Mouse (Mus musculus) intestine, embryonic 14.5 days (tissue): ENCODE measurements around the gene Pnpla2. TPM values are rescaled to one million over a fixed set of nuclear protein-coding genes. Genes with fewer than 3 reads are reported as not detected.

Experiments
- ATAC-seq: fragments of 200-750 bp; cut with Nextera tagmentation; replicated peaks from 2 replicates; pipeline ENCODE4 v1.8.0; 2017; ENCODE audit warnings: low read depth, moderate number of reproducible peaks, moderate TSS enrichment, moderate library complexity; ENCODE audit not compliant: low FRiP score, low TSS enrichment
- DNase-seq: peaks from one replicate; pipeline ENCODE4 v3.0.0-alpha.2; 2018; ENCODE audit warnings: low spot score
- H3K27ac ChIP-seq: fragments of 300-500 bp; sonication (generic); 2 replicates; pipeline ENCODE4 v1.5.1; 2014; ENCODE audit warnings: low read depth, mild to moderate bottlenecking, control low read depth
- H3K27me3 ChIP-seq: fragments of 300-500 bp; sonication (generic); replicated peaks from 2 replicates; pipeline ENCODE4 v1.6.1; 2014; ENCODE audit warnings: low read length, control low read depth; ENCODE audit not compliant: control insufficient read depth, insufficient read depth
- H3K36me3 ChIP-seq: fragments of 300-500 bp; sonication (generic); 2 replicates; pipeline ENCODE4 v1.6.1; 2014; ENCODE audit warnings: low read length, control low read depth; ENCODE audit not compliant: control insufficient read depth, insufficient read depth
- H3K4me1 ChIP-seq: fragments of 300-500 bp; sonication (generic); replicated peaks from 2 replicates; pipeline ENCODE4 v1.6.1; 2014; ENCODE audit warnings: low read length, control low read depth, mixed read lengths; ENCODE audit not compliant: control insufficient read depth, insufficient read depth
- H3K4me2 ChIP-seq: fragments of 300-500 bp; sonication (generic); 2 replicates; pipeline ENCODE4 v1.6.1; 2014; ENCODE audit warnings: low read length
- H3K4me3 ChIP-seq: fragments of 300-500 bp; sonication (generic); 2 replicates; pipeline ENCODE4 v1.5.1; 2014; ENCODE audit warnings: low read depth, low read length, control low read depth, mixed read lengths
- H3K9ac ChIP-seq: fragments of 300-500 bp; sonication (generic); 2 replicates; pipeline ENCODE4 v1.6.1; 2014; ENCODE audit warnings: mild to moderate bottlenecking, low read length
- H3K9me3 ChIP-seq: fragments of 300-500 bp; sonication (generic); 2 replicates; pipeline ENCODE4 v1.6.1; 2016; ENCODE audit warnings: low read length, control low read depth; ENCODE audit not compliant: control insufficient read depth
- WGBS: fragments of 180-500 bp; shearing (Covaris S2); extraction: QIAGEN DNeasy Blood & Tissue Kit; methylation state at CpG from one replicate; pipeline ENCODE4 v1.1.7; 2014; 5-methylcytosine and 5-hydroxymethylcytosine counted together
- polyA plus RNA-seq: library from polyadenylated mRNA; unstranded; fragments of >200 nt; fragmentation: Nextera tagmentation; extraction: Ambion mirVana; gene quantifications from 2 replicates; pipeline ENCODE4 v1.2.1, GENCODE M21; 2014

Pnpla2 gene
- polyA plus RNA-seq, 1 experiment from 2014 or later = 30.2 TPM

GRCm38 (mm10) chr7:141501820-141502555, 47.0 kb downstream of the Pnpla2 start:
- Histone ChIP-seq H3K9ac (no peak overlapping the region), H3K27me3 (no peaks in the 10 kb centered on the region), H3K36me3 (no peaks in the 10 kb centered on the region), H3K4me2 (no peak overlapping the region), H3K9me3 (no peaks in the 10 kb centered on the region), H3K4me1 (no peaks in the 10 kb centered on the region), H3K4me3 (no peak overlapping the region), H3K27ac (no peak overlapping the region)
- no peak for DNase-seq
- WGBS = 87% methylated on average over 7 of the region's 7 CpGs
- no peak for ATAC-seq

GRCm38 (mm10) chr7:141502556-141502905, 47.5 kb downstream of the Pnpla2 start:
- no peak for DNase-seq
- Histone ChIP-seq H3K27me3 (no peaks in the 10 kb centered on the region), H3K9ac (no peak overlapping the region), H3K27ac (no peak overlapping the region), H3K4me2 (no peak overlapping the region), H3K4me3 (no peak overlapping the region), H3K4me1 (no peaks in the 10 kb centered on the region), H3K36me3 (no peaks in the 10 kb centered on the region), H3K9me3 (no peaks in the 10 kb centered on the region)
- ATAC-seq = no peak
- 93% methylated on average over 5 of the region's 5 CpGs for WGBS

GRCm38 (mm10) chr7:141506278-141506677, 51.3 kb downstream of the Pnpla2 start:
- Histone ChIP-seq H3K4me2 (no peak overlapping the region), H3K27ac (no peak overlapping the region), H3K4me3 (no peak overlapping the region), H3K9ac (no peak overlapping the region), H3K9me3 (no peaks in the 10 kb centered on the region), H3K36me3 (no peaks in the 10 kb centered on the region), H3K4me1 (no peaks in the 10 kb centered on the region), H3K27me3 (no peaks in the 10 kb centered on the region)
- no peak for ATAC-seq
- no peak for DNase-seq
- WGBS = 80% methylated on average over 2 of the region's 2 CpGs

- no peak overlapping the region for H3K4me3 ChIP-seq
- no peak for ATAC-seq
- DNase-seq = no peak
- H3K9me3 ChIP-seq = no peaks in the 10 kb centered on the region
- H3K27me3 ChIP-seq = no peaks in the 10 kb centered on the region
- H3K9ac ChIP-seq = no peak overlapping the region
- H3K36me3 ChIP-seq = no peaks in the 10 kb centered on the region
- H3K27ac ChIP-seq = 0 out of 2 replicates have a peak overlapping the region, but pooled peaks have one; percentile 29
- H3K4me2 ChIP-seq = no peak overlapping the region
- no peaks in the 10 kb centered on the region for H3K4me1 ChIP-seq
Measured at GRCm38 (mm10) chr7:141508160-141508559, 53.2 kb downstream of the Pnpla2 start.

- 94% methylated on average over 5 of the region's 5 CpGs for WGBS
- Histone ChIP-seq H3K27me3 (no peaks in the 10 kb centered on the region), H3K36me3 (peaks cover 5% of the 10 kb centered on the region; the same call in 1 of the 2 replicates), H3K4me3 (no peak overlapping the region), H3K4me1 (no peaks in the 10 kb centered on the region), H3K9ac (no peak overlapping the region), H3K4me2 (no peak overlapping the region), H3K9me3 (no peaks in the 10 kb centered on the region), H3K27ac (no peak overlapping the region)
- DNase-seq = no peak
- ATAC-seq = no peak
Measured at GRCm38 (mm10) chr7:141510196-141510595, 55.2 kb downstream of the Pnpla2 start.

Other genes with a start within 250 kb of the Pnpla2 start
- 2.7 and 2.8 TPM in 2 replicates for gene Lmntd2, start 241.1 kb upstream of the Pnpla2 start, polyA plus RNA-seq
- gene Rassf7, start 239.3 kb upstream of the Pnpla2 start, polyA plus RNA-seq = 60.3 and 61.4 TPM in 2 replicates
- 73.3 and 80.7 TPM in 2 replicates for gene Phrf1, start 226.4 kb upstream of the Pnpla2 start, polyA plus RNA-seq
- 2.7 and 3.1 TPM in 2 replicates for gene Irf7, start 188.7 kb upstream of the Pnpla2 start, polyA plus RNA-seq
- gene Cdhr5, start 178.4 kb upstream of the Pnpla2 start, polyA plus RNA-seq = 31.9 and 36.8 TPM in 2 replicates
- gene Sct, start 176.1 kb upstream of the Pnpla2 start, polyA plus RNA-seq = 136 and 201 TPM in 2 replicates
- gene Drd4, start 163.2 kb upstream of the Pnpla2 start, polyA plus RNA-seq = 0.39 and 0.93 TPM in 2 replicates
- gene Deaf1, start 127.5 kb upstream of the Pnpla2 start, polyA plus RNA-seq = 86.2 and 90.9 TPM in 2 replicates
- gene Tmem80, start 127.5 kb upstream of the Pnpla2 start, polyA plus RNA-seq = 23.1 and 27.0 TPM in 2 replicates
- 49.4 and 61.2 TPM in 2 replicates for gene Eps8l2, start 116.3 kb upstream of the Pnpla2 start, polyA plus RNA-seq
- 339 and 344 TPM in 2 replicates for gene Taldo1, start 63.0 kb upstream of the Pnpla2 start, polyA plus RNA-seq
- 49.2 and 56.2 TPM in 2 replicates for gene Gatd1, start 41.1 kb upstream of the Pnpla2 start, polyA plus RNA-seq
- 1.5 and 1.8 TPM in 2 replicates for gene Cend1, start 25.7 kb upstream of the Pnpla2 start, polyA plus RNA-seq
- 34.7 and 35.3 TPM in 2 replicates for gene Slc25a22, start 17.3 kb upstream of the Pnpla2 start, polyA plus RNA-seq
- 10.6 and 11.5 TPM in 2 replicates for gene Pidd1, start 11.2 kb upstream of the Pnpla2 start, polyA plus RNA-seq
- gene Rplp2, start 7.8 kb upstream of the Pnpla2 start, polyA plus RNA-seq = 1,554 and 1,709 TPM in 2 replicates
- 13.8 and 14.0 TPM in 2 replicates for gene Cracr2b, start 5.9 kb downstream of the Pnpla2 start, polyA plus RNA-seq
- gene Cd151, start 12.2 kb downstream of the Pnpla2 start, polyA plus RNA-seq = 73.4 and 73.5 TPM in 2 replicates
- 67.7 and 73.4 TPM in 2 replicates for gene Polr2l, start 19.9 kb downstream of the Pnpla2 start, polyA plus RNA-seq
- 75.1 and 83.9 TPM in 2 replicates for gene Tspan4, start 20.0 kb downstream of the Pnpla2 start, polyA plus RNA-seq
- 39.0 and 42.1 TPM in 2 replicates for gene Chid1, start 84.7 kb downstream of the Pnpla2 start, polyA plus RNA-seq
- gene Ap2a2, start 107.0 kb downstream of the Pnpla2 start, polyA plus RNA-seq = 70.0 and 77.7 TPM in 2 replicates
- 0.23 and 0.24 TPM in 2 replicates for gene Muc6, start 200.1 kb downstream of the Pnpla2 start, polyA plus RNA-seq
- 1.1 and 1.6 TPM in 2 replicates for gene Muc2, start 235.1 kb downstream of the Pnpla2 start, polyA plus RNA-seq